Mouse (Mus musculus) left cerebral cortex, adult 11 months (tissue): ENCODE data around the gene Mphosph8.

Experiments used
- DNase-seq: peaks from one replicate; pipeline ENCODE4 v3.0.0; 2022; ENCODE audit warnings: low spot score

Mphosph8 gene

GRCm38 (mm10) chr14:56667969-56668802 lies at the start of gene Mphosph8:
Gene Mphosph8 (plus strand): TSS chr14:56668248.
- peak; percentile 99 for DNase-seq

GRCm38 (mm10) chr14:56620425-56620824 lies 47.6 kb upstream of the Mphosph8 start:
- DNase-seq, result no peak

- no peak for DNase-seq
These were observed 41.8 kb upstream of the Mphosph8 start for GRCm38 (mm10) chr14:56626202-56626601.

- DNase-seq, result no peak
These were observed 39.7 kb upstream of the Mphosph8 start for GRCm38 (mm10) chr14:56628336-56628735.

- DNase-seq, result no peak
These were observed 36.9 kb upstream of the Mphosph8 start for GRCm38 (mm10) chr14:56631109-56631508.

- DNase-seq, result no peak
These were observed 20.8 kb upstream of the Mphosph8 start for GRCm38 (mm10) chr14:56647206-56647605.

GRCm38 (mm10) chr14:56649448-56649847 lies 18.6 kb upstream of the Mphosph8 start:
- no peak for DNase-seq

GRCm38 (mm10) chr14:56665651-56666050 lies 2.4 kb upstream of the Mphosph8 start:
- no peak for DNase-seq

- DNase-seq, result no peak
These were observed 1.1 kb upstream of the Mphosph8 start for GRCm38 (mm10) chr14:56666909-56667308.

- no peak for DNase-seq
These were observed 1.1 kb downstream of the Mphosph8 start for GRCm38 (mm10) chr14:56669046-56669620.

- no peak for DNase-seq
These were observed 17.4 kb downstream of the Mphosph8 start for GRCm38 (mm10) chr14:56685426-56685825.

- DNase-seq, result no peak
These were observed 21.1 kb downstream of the Mphosph8 start for GRCm38 (mm10) chr14:56689116-56689515.

GRCm38 (mm10) chr14:56689766-56690165 lies 21.7 kb downstream of the Mphosph8 start:
- no peak for DNase-seq

GRCm38 (mm10) chr14:56695495-56695894 lies 27.4 kb downstream of the Mphosph8 start:
- DNase-seq, result no peak

GRCm38 (mm10) chr14:56697836-56698235 lies 29.8 kb downstream of the Mphosph8 start:
- no peak for DNase-seq

- DNase-seq, result no peak
These were observed 34.6 kb downstream of the Mphosph8 start for GRCm38 (mm10) chr14:56702644-56703043.

- DNase-seq, result no peak
These were observed 37.6 kb downstream of the Mphosph8 start for GRCm38 (mm10) chr14:56705687-56706086.

GRCm38 (mm10) chr14:56726493-56726892 lies 58.4 kb downstream of the Mphosph8 start:
- DNase-seq, result no peak

GRCm38 (mm10) chr14:56740175-56740574 lies 72.1 kb downstream of the Mphosph8 start:
- no peak for DNase-seq
